Mouse (Mus musculus): ENCODE data around the gene Oit3. TPM values are rescaled to one million over a fixed set of nuclear protein-coding genes. Genes with fewer than 3 reads are reported as not detected.

Oit3 gene
- polyA plus RNA-seq (2012; rRNA removed), result 0.09 and 0.70 TPM in 2 replicates

GRCm38 (mm10) chr10:59441735-59442134 is at the start of gene Oit3:
Oit3 (minus strand) TSS chr10:59441778.

GRCm38 (mm10) chr10:59402899-59403792 is 38.4 kb downstream of the Oit3 start, which contains the start of gene Pla2g12b:
Pla2g12b (plus strand) TSS chr10:59403660.

GRCm38 (mm10) chr10:59395461-59395860 is 46.1 kb downstream of the Oit3 start, which contains the start of gene Gm10273:
Gm10273 (plus strand) TSS chr10:59395632.

Other genes with a start within 250 kb of the Oit3 start
- 3.7 and 4.4 TPM in 2 replicates for gene Sept10, start 219.9 kb downstream of the Oit3 start, polyA plus RNA-seq (2012; rRNA removed)
- gene Sowahc, start 219.8 kb downstream of the Oit3 start, polyA plus RNA-seq (2012; rRNA removed), result 15.1 and 16.6 TPM in 2 replicates
- 6.5 and 7.0 TPM in 2 replicates for gene P4ha1, start 118.5 kb downstream of the Oit3 start, polyA plus RNA-seq (2012; rRNA removed)
- gene Gm10273, start 46.1 kb downstream of the Oit3 start, polyA plus RNA-seq (2012; rRNA removed), result 3.4 and 4.5 TPM in 2 replicates
- 1.7 and 2.5 TPM in 2 replicates for gene Pla2g12b, start 38.1 kb downstream of the Oit3 start, polyA plus RNA-seq (2012; rRNA removed)
- gene Gm10322, start 174.3 kb upstream of the Oit3 start, polyA plus RNA-seq (2012; rRNA removed), result 0.72 TPM in 1 of 2 replicates, not detected in the other
- gene Mcu, start 174.9 kb upstream of the Oit3 start, polyA plus RNA-seq (2012; rRNA removed), result 46.0 and 65.1 TPM in 2 replicates